Mouse (Mus musculus) left cerebral cortex, adult 2 months (tissue): ENCODE measurements around the gene Zfp36l2. TPM values are rescaled to one million over a fixed set of nuclear protein-coding genes. Genes with fewer than 3 reads are reported as not detected.
"Not testable (repeated sequence)": the region's sequence is repeated elsewhere in the genome, so short reads cannot be mapped to it uniquely, and the experiment has no call there.

Source experiments
- DNase-seq, 2 experiments: peaks; one replicate each; pipeline ENCODE4 v3.0.0; 2021 to 2022; ENCODE audit warnings: low spot score in 2 of 2, mixed read lengths in 1 of 2; ENCODE audit errors: extremely low spot score in 1 of 2
- H3K27ac ChIP-seq: fragments of 200-600 bp; 2 replicates; pipeline ENCODE4 v1.8.1; 2022
- H3K4me3 ChIP-seq: fragments of 200-600 bp; 2 replicates; pipeline ENCODE4 v1.8.1; 2022
- CTCF ChIP-seq: fragments of 200-600 bp; IDR thresholded peaks from 2 replicates; pipeline ENCODE4 v1.8.1; 2022; ENCODE audit warnings: antibody characterized with exemption, mild to moderate bottlenecking, moderate library complexity
- intact Hi-C: fragments of 180-260 bp; cut with DNase I; formaldehyde crosslinking; loops from one replicate; pipeline ENCODE4 v1.15.1; 2025
- total RNA-seq, 2 experiments: library from RNA; stranded (reverse); gene quantifications; 2 replicates each; pipeline ENCODE4 v1.2.3; 2021

The Zfp36l2 gene
- total RNA-seq, 2 experiments from 2014 or later, result 22.5 to 24.3 TPM

DNA sequence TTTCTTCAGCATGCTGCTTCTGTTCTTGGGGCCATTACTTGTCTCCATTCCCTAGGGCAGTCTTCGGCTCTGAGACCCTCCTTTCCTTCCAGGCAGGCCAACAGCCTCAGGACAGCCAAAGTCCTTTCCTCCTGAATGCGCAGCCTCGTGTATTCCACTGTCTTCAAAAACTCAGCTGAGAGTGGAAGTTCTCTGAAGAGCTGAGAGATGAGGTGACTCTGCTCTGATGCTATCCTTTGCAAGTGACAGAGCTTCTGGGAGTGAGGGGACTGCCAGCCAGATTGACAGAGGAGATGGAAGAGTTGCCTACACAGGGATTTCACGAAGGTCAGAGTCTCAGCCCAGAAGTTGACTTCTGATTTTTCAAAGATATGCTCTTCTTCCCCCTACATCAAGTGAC, 4.2 kb upstream of the Zfp36l2 start:
- intact Hi-C loops, result loop anchor here (1.0 to 5.0 kb wide), 5 partner anchors 164 to 319 kb away; no protein-coding TSS in a partner anchor
- Histone ChIP-seq H3K4me3 (no peak overlapping the region), H3K27ac (no peak overlapping the region)
- no peak for DNase-seq
- TF ChIP-seq CTCF, result no peak

DNA sequence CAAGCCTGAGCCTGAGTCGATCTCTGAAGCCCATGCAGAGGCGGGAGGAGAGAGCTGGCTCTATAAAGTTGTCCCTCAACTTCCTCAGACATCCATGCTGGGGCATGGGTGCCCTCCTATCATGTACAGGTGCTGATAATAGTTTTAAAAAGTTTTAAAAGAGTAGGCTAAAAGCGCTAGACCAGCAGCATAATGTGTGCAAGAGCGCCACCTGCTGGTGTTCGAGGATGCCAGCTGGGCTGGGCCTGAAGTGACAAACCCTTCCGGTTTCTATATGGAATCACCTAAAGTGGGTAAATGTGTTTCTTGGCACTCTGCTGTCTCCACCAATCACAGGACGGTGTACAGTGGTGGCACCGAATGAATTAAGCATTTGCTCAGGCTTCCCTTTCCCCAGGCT, 3.1 kb upstream of the Zfp36l2 start:
- H3K27ac ChIP-seq, result no peak overlapping the region
- peak; percentile 95 for TF ChIP-seq CTCF
- intact Hi-C loops, result loop anchor here (1.0 to 5.0 kb wide), 6 partner anchors 77 to 318 kb away; no protein-coding TSS in a partner anchor
- peak; percentile 75 to 85 for DNase-seq
- H3K4me3 ChIP-seq, result no peak overlapping the region

DNA sequence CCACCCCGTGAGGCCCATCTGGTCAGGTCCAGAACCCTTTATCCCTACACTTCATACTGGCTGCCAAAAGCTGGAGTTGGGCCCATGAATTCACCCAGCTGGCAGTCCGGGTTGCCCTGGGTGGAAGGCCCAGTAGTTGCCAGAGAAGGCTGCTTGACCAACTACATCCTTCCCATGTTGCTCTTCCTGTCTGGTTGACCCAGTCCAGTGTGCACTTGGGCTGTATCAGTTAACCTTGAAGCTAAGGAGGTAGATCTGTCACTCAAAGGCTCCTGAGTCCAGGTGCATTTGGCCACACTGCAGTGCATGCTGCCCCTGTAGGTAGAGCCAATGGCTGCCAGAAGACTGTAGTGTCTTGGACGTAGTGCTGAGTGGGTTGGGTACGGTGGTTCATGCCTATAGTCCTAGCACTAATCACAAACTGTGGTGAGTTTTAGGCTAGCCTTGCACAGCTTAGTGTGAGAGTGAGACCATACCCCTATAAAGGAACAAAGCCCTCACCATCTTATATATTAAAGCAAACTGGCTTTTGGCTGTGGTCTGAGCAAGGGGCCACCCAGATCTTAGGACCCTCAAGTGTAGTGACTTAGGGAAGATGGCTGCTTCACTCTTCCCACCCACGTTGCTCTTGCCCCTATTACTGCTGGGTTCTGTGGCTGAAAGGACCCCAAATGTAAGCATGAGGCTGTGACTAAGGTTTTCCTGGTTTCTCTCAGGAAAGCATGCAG, 1.5 kb upstream of the Zfp36l2 start:
- Histone ChIP-seq H3K4me3 (no peak overlapping the region), H3K27ac (peak overlapping the region; percentile 90)
- DNase-seq, result no peak
- intact Hi-C loops, result no loop called here
- no peak for TF ChIP-seq CTCF

DNA sequence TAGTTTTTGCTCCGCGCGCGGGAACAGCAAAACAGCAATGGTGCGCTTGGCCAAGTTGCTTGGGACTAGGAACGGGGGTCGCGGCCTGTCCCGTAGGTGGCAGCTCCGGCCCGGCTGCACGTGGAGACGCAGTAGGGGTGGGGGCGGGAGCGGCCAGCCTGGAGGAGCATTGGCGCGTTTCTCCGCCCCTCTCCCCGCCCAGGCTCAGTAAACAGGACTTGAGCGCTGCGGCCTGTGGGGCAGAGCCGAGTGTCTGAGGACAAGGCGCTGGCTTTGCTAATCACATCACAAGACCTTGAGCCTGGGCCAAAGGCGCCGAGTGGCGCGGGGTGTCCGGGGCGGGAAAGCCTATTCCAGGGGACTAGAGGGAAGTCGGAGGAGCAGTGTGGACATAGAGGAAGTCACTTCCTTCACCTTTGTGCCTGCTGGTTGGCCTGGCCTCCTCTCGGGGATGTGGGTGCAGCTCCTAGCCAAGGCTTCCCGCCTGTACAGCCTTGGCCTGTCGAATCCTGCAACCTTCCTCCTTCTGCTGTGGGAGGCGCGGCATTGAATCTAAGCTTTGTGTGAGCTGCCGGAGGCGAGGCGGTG, 721 bp upstream of the Zfp36l2 start:
- Histone ChIP-seq H3K27ac (peak overlapping the region; percentile 90), H3K4me3 (peak overlapping the region; percentile 48)
- TF ChIP-seq CTCF, result no peak
- intact Hi-C loops, result no loop called here
- DNase-seq, result peak; percentile 68 to 83

DNA sequence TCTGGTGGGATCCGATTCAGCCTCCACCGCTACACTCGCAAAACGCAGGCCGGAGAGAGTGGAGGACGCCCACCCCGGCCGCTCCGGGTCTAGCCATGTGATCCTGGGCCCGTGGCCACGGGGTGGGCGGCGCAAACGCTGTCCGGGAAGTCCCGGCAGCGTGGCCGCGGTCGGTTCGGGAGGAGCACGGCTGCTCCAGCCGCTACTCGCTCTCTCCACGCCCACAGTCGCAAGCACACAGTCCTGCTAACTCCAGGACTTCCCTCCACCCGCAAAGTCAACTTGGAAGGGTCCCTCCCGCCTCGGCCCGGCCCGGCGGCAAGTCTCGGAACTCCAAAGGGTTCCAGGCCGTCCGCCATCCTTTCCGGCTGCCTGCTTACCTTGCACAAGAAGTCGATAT, 483 bp downstream of the Zfp36l2 start:
- Histone ChIP-seq H3K27ac (peak overlapping the region; percentile 90), H3K4me3 (peak overlapping the region; percentile 52)
- intact Hi-C loops, DNase-seq: not testable (repeated sequence)

DNA sequence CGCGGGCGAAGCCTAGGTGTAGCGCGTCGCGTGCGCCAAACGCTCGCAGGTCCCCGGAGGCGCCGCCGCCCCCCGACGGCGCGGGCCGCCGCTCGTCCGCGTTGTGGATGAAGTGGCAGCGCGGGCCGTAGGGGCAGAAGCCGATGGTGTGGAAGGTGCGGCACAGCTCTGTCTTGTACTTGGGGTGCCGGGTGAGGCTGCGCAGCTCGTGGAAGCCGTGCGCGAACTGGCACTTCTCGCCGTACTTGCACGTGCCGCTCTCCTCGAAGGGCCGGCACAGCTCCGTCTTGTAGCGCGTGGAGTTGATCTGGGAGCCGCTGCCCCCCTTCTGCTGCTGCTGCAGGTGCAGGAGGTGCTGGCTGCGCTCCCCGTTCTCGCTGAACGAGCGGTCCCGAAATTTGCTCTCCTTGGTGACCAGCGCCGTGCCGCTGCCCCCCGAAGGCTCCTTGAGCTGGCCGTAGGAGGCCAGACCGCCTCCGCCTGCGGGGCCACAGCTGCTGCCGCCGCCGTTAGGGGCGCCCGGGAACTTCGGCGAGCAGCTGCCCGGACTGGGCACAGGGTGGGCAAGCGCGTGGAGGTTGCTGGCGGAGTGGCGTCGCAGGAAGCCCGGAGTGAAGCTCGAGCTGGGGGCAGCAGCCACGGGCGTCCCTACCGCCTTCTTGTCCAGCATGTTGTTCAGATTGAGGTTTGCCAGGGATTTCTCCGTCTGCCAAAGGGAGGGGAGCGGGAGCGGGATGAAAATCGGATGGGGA, 1.1 kb downstream of the Zfp36l2 start:
- peak overlapping the region; percentile 90 for H3K27ac ChIP-seq
- intact Hi-C loops, result no loop called here
- H3K4me3 ChIP-seq, result peak overlapping the region; percentile 52
- TF ChIP-seq CTCF, result no peak; the same call in 1 of the 2 replicates
- DNase-seq, result peak in 1 of 2 experiments; percentile 29

DNA sequence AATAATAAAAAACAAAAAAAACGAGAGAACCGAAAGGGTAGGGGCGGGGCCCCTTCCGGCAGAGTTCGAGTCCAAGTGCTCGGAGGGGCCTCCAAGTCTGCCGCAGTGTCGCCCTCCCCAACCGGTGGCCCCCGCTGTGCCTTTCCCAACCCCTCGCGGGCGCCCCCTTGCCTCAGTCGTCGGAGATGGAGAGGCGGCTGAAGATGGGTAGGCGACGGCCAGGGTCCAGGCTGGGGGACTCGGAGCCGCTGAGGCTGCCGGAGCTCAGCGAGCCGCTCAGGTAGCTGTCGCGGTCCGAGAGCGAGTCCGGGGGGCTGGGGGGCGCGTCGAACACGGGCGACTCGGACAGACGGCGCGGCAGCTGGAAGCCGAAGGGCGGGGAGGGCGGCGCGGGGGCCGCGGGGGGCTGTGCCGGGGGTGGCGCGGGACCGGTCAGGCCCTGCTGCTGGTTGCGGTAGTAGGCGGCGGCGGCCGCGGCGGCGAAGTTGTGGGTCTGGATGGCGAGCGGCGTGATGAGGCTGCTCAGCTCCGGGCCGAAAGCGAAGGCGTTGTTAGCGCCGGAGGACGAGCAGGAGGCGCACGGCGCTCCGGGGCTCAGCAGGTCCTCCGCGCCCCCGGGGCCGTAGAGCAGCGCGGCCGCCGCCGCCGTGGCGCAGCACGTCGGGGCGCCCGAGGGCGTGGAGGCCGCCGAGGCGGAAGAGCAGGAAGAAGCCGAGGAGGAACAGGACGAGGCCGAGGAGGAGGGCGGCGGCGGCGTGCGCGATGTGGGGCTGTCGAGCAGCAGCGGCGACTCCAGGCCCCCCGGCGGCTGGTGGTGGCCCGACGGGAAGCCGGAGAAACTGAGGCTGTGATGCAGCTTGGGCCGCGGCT, 1.9 kb downstream of the Zfp36l2 start:
- intact Hi-C loops, result no loop called here
- peak in 1 of 2 experiments; percentile 42 for DNase-seq
- TF ChIP-seq CTCF, result peak; percentile 38
- H3K4me3 ChIP-seq, result peak overlapping the region; percentile 52
- H3K27ac ChIP-seq, result peak overlapping the region; percentile 90

DNA sequence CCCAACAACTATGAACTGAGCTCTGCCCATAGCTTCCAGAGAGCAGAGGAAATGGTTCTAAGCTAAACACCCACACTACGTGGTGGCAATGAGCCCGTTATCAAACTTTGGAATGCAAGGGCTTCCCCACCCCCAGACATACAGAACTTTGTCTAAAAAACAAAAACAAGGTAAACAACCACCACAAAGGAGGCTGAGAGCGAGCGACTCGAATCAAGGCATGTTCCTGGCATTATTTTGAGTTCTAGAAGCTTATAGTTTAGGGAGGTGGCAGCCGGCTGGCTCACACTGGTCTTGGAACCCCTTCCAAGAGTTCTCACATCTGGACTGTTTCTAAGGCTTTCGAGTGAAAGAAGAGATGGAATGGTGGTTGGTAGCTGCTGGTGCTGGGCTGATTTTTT, 2.7 kb downstream of the Zfp36l2 start:
- DNase-seq, result no peak
- intact Hi-C loops, result no loop called here
- TF ChIP-seq CTCF, result no peak
- H3K4me3 ChIP-seq, result peak overlapping the region; percentile 52
- peak overlapping the region; percentile 90 for H3K27ac ChIP-seq

DNA sequence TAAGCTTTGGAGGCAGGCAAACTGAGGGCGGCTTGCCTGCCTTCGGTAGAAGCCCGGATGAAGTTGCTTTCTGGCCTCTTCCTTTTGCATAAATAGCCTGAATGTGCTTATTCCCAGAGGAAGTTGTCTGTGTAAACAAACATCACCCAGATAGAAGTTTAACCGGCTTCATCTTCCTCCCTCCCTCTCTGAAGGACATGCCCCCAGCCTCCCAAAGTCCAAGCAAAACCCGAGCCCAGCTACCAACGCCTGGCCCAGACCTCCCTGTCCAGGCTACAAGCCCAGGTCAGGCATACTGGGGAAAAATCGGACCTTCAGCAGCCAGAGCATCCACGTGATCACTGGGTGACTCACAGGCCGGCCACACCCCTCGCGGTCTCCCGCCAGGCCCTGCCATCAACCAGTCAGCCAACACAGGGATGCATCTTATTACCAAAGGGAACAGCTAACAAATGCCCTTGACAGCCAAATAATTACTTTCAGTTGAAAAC, 4.4 kb downstream of the Zfp36l2 start:
- peak overlapping the region; percentile 62 for H3K27ac ChIP-seq
- peak overlapping the region; percentile 19; the same call in 1 of the 2 replicates for H3K4me3 ChIP-seq
- DNase-seq, result peak; percentile 49 to 66
- no peak for TF ChIP-seq CTCF
- intact Hi-C loops, result loop anchor here (2.0 kb wide), 2 partner anchors 35 to 69 kb away; no protein-coding TSS in a partner anchor

DNA sequence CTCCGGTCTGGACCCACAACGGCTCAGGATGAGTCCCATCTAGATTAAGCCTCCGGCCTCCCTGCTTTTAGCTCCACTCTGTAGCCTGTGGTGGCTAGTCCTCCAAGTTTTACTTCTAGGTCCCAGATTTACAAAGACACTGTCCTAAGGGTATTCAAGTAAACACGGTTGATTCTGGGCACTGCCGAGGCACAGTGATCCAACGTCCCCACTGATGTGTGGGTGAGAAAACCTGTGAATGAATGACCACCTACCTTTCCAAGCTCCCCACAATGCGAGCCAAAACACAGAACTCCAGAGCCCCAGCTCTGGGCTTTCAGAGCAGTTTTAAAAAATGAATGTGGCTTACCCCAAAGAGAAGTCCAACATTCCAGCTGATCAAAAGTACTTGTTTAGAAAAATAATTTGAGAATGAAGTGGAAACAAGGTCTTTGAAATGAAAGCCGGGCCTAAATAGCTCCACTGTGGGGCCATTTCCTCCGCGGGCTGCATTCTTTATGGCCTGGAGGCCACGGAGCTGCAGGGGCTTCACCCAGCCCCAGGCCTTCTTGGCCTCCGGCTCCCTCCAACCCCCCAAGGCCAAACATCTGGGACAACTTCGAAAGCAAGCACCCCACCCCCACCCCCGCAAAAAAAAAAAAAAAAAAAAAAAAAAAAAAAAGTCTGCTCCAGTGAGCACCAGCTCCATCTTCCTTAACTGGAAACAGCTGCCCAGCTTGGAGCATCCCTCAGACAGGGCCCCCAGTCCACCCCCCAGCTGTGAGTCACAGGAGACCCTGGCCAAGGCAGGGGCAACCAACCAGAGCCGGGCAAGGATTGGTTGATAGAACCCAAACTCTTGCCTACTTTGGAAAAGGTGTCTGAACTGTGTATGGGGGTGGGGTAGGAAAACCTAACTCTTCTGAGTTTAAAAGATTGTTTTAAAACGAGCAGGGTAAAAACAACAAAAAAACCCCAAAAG, 5.2 kb downstream of the Zfp36l2 start:
- peak in 1 of 2 experiments; percentile 7 for DNase-seq
- no peak for TF ChIP-seq CTCF
- H3K4me3 ChIP-seq, result peak overlapping the region; percentile 19; the same call in 1 of the 2 replicates
- intact Hi-C loops, result loop anchor here (2.0 kb wide), 2 partner anchors 34 to 68 kb away; no protein-coding TSS in a partner anchor
- peak overlapping the region; percentile 80 for H3K27ac ChIP-seq
